In genomic region chr2:84387394-84388022, GRCm38 (mm10) we compare ENCODE assay signal across 8 mouse cellular contexts. TPM values are rescaled to one million over a fixed set of nuclear protein-coding genes. Genes with fewer than 3 reads are reported as not detected.
DNase-seq lines count a peak whose midpoint lies in the region; ATAC-seq and TF ChIP-seq lines count a peak whose summit lies in the region.

No protein-coding gene starts in this region.

- H3K4me2 ChIP-seq in neural tube, embryonic 11.5 days (ENCODE audit: low read depth) = peak overlapping the region; percentile 19; the same call in 1 of the 2 replicates
- H3K4me2 ChIP-seq in liver, embryonic 14.5 days (ENCODE audit: low read depth) = peak overlapping the region; percentile 64
- H3K4me2 ChIP-seq in stomach, embryonic 15.5 days = peak overlapping the region; percentile 22; the same call in 1 of the 2 replicates

- no peaks in the 10 kb centered on the region for H3K9me3 ChIP-seq in erythroblast, embryonic 14.5 days (ENCODE audit: control insufficient read depth, low read length)
- no peaks in the 10 kb centered on the region for H3K9me3 ChIP-seq in neural tube, embryonic 11.5 days (ENCODE audit: control insufficient read depth, low read length)
- H3K9me3 ChIP-seq in liver, embryonic 14.5 days (ENCODE audit: control insufficient read depth, low read length) = no peaks in the 10 kb centered on the region
- H3K9me3 ChIP-seq in stomach, embryonic 15.5 days = no peaks in the 10 kb centered on the region

- H3K4me1 ChIP-seq in erythroblast, embryonic 14.5 days (ENCODE audit: control insufficient read depth) = peaks cover 13% of the 10 kb centered on the region
- H3K4me1 ChIP-seq in neural tube, embryonic 11.5 days (ENCODE audit: control insufficient read depth, insufficient read depth, low read length) = no peaks in the 10 kb centered on the region
- H3K4me1 ChIP-seq in liver, embryonic 14.5 days (replicated peaks; ENCODE audit: control insufficient read depth in 2 of 2, insufficient read depth in 2 of 2, low read length in 1 of 2) = peaks cover 0 to 10% of the 10 kb centered on the region in 2 experiments; a peak in 3 of 4 replicates
- 0 out of 2 replicates have a peak, but pooled peaks cover 3% of the 10 kb centered on the region for H3K4me1 ChIP-seq in stomach, embryonic 15.5 days

- H3K36me3 ChIP-seq in erythroblast, embryonic 14.5 days (ENCODE audit: control insufficient read depth) = no peaks in the 10 kb centered on the region
- H3K36me3 ChIP-seq in neural tube, embryonic 11.5 days (ENCODE audit: control insufficient read depth, insufficient read depth, low read length) = no peaks in the 10 kb centered on the region
- no peaks in the 10 kb centered on the region for H3K36me3 ChIP-seq in liver, embryonic 14.5 days (replicated peaks; ENCODE audit: control insufficient read depth, insufficient read depth, low read depth)
- no peaks in the 10 kb centered on the region for H3K36me3 ChIP-seq in stomach, embryonic 15.5 days

- no peak for TF ChIP-seq EP300 in liver, embryonic 14.5 days (IDR thresholded peaks at IDR 0.05; ENCODE audit: low read depth)

- no peak overlapping the region for H3K9ac ChIP-seq in neural tube, embryonic 11.5 days (ENCODE audit: low read length)
- peak overlapping the region; percentile 31; the same call in 1 of the 2 replicates for H3K9ac ChIP-seq in liver, embryonic 14.5 days (replicated peaks)
- no peak overlapping the region for H3K9ac ChIP-seq in stomach, embryonic 15.5 days

- DNase-seq in neural tube, embryonic 11.5 days (ENCODE audit: low spot score) = no peak
- DNase-seq in neural tube, embryonic 10.5 days (ENCODE audit: extremely low spot score, low spot score) = no peak
- DNase-seq in liver, embryonic 14.5 days (ENCODE audit: low read depth in 3 of 3, low spot score in 3 of 3) = no peak
- DNase-seq in thymus, postnatal 14 days = no peak
- DNase-seq in spleen, postnatal 4 days (ENCODE audit: low spot score in 2 of 2) = no peak

- ATAC-seq in erythroblast, adult 5-6 weeks (replicated peaks; ENCODE audit: low FRiP score, poor library complexity, severe bottlenecking) = no peak
- no peak for ATAC-seq in neural tube, embryonic 11.5 days (ENCODE audit: insufficient read depth, low FRiP score, low TSS enrichment)
- ATAC-seq in liver, embryonic 14.5 days (ENCODE audit: insufficient read depth) = peak; percentile 61; the same call in 1 of the 2 replicates
- no peak for ATAC-seq in stomach, embryonic 15.5 days (ENCODE audit: insufficient read depth, low FRiP score, low read depth)

- TF ChIP-seq CTCF in liver, embryonic 14.5 days (IDR thresholded peaks at IDR 0.05; ENCODE audit: low read depth) = no peak

- H3K27ac ChIP-seq in neural tube, embryonic 11.5 days (ENCODE audit: low read depth, low read length) = no peak overlapping the region
- H3K27ac ChIP-seq in liver, embryonic 14.5 days = no peak overlapping the region
- peak overlapping the region; percentile 24; the same call in 1 of the 2 replicates for H3K27ac ChIP-seq in stomach, embryonic 15.5 days

- no peaks in the 10 kb centered on the region for H3K27me3 ChIP-seq in erythroblast, embryonic 14.5 days (ENCODE audit: control insufficient read depth)
- no peaks in the 10 kb centered on the region for H3K27me3 ChIP-seq in neural tube, embryonic 11.5 days (ENCODE audit: control insufficient read depth, insufficient read depth, low read length)
- no peaks in the 10 kb centered on the region for H3K27me3 ChIP-seq in liver, embryonic 14.5 days (ENCODE audit: control insufficient read depth, insufficient read depth, low read length)
- no peaks in the 10 kb centered on the region for H3K27me3 ChIP-seq in stomach, embryonic 15.5 days (replicated peaks)

- WGBS in neural tube, embryonic 11.5 days = 76% methylated on average over 11 of the region's 11 CpGs
- 20% methylated on average over 11 of the region's 11 CpGs for WGBS in liver, embryonic 14.5 days (ENCODE audit: insufficient replicate concordance)
- WGBS in stomach, embryonic 15.5 days = 65% methylated on average over 11 of the region's 11 CpGs

- peak overlapping the region; percentile 54 for H3K4me3 ChIP-seq in erythroblast, embryonic 14.5 days (replicated peaks)
- H3K4me3 ChIP-seq in neural tube, embryonic 11.5 days (ENCODE audit: low read depth, low read length) = no peak overlapping the region
- peak overlapping the region; percentile 21 to 39; a peak in 3 of 4 replicates for H3K4me3 ChIP-seq in liver, embryonic 14.5 days (ENCODE audit: insufficient read depth in 1 of 2, low read depth in 2 of 2, low read length in 2 of 2)
- H3K4me3 ChIP-seq in stomach, embryonic 15.5 days (replicated peaks) = no peak overlapping the region

RNA-seq across cellular contexts. Expression of gene Calcrl, which starts 37.7 kb away (rescaled TPM):
- not detected in 2 replicates for polyA plus RNA-seq in erythroblast, embryonic 14.5 days (2012)
- 10.7 and 16.7 TPM in 2 replicates for total RNA-seq in erythroblast, adult 5-6 weeks (2015; ENCODE audit: low replicate concordance)
- total RNA-seq in erythroblast, adult 5-6 weeks (2017; ENCODE audit: low replicate concordance) = 21.0 and 32.3 TPM in 2 replicates
- 19.4 and 21.3 TPM in 2 replicates for polyA plus RNA-seq in neural tube, embryonic 11.5 days (2014; fragmentation: Nextera tagmentation; extraction: Ambion mirVana)
- polyA plus RNA-seq in liver, embryonic 14.5 days (2012; rRNA removed) = 2.0 and 2.8 TPM in 2 replicates
- polyA plus RNA-seq in liver, embryonic 14.5 days (2014; fragmentation: Nextera tagmentation; extraction: Ambion mirVana) = 10.1 and 11.3 TPM in 2 replicates
- 33.8 and 38.3 TPM in 2 replicates for polyA plus RNA-seq in stomach, embryonic 15.5 days (2015; fragmentation: Nextera tagmentation; extraction: Ambion mirVana)

Comparison
In these comparisons a context has a peak if more than half of its experiments do, and no peak if none do; other contexts are left out.
1. H3K4me3 ChIP-seq: peak in erythroblast, embryonic 14.5 days (single experiment) and liver, embryonic 14.5 days (2 of 2); none in neural tube, embryonic 11.5 days (single experiment) and stomach, embryonic 15.5 days (single experiment).
2. Peak in every context shown above with its lines, with median percentiles within 50 percentile points of each other: H3K4me2 ChIP-seq.